11 mouse cellular contexts compared by ENCODE assay signal in genomic region chr8:122926782-122927181, GRCm38 (mm10).
DNase-seq lines count a peak whose midpoint lies in the region; ATAC-seq and TF ChIP-seq lines count a peak whose summit lies in the region.
"Had no signal": no experiment of that assay in that cellular context is flagged by ENCODE, and none has a peak within 500 bp of the region (broad histone marks: within the 10 kb centered on the region; RNA-seq: fewer than 3 reads in every experiment).

No protein-coding gene starts in this region.

- no peak overlapping the region for H3K4me2 ChIP-seq in liver, embryonic 11.5 days
- H3K4me2 ChIP-seq: lung, embryonic 15.5 days had no signal

- H3K4me1 ChIP-seq in liver, embryonic 11.5 days (replicated peaks; ENCODE audit: control insufficient read depth, insufficient read depth, low read length) = peaks cover 47% of the 10 kb centered on the region
- peaks cover 2 to 5% of the 10 kb centered on the region in 2 experiments; a peak in 2 of 4 replicates for H3K4me1 ChIP-seq in ES-E14 (ENCODE audit: control insufficient read depth in 2 of 2, insufficient read depth in 2 of 2, low read length in 2 of 2, poor library complexity in 1 of 2)

- H3K4me3 ChIP-seq in liver, embryonic 11.5 days (ENCODE audit: low read depth, low read length) = no peak overlapping the region
- H3K4me3 ChIP-seq in ES-E14 (ENCODE audit: insufficient read depth in 1 of 2, low read depth in 1 of 2, low read length in 2 of 2, poor library complexity in 1 of 2, severe bottlenecking in 1 of 2) = no peak overlapping the region
- H3K4me3 ChIP-seq: lung, embryonic 15.5 days had no signal

- no peaks in the 10 kb centered on the region for H3K9me3 ChIP-seq in liver, embryonic 11.5 days (ENCODE audit: control insufficient read depth, low read length)
- no peaks in the 10 kb centered on the region for H3K9me3 ChIP-seq in ES-E14 (ENCODE audit: control insufficient read depth, insufficient read depth, low read depth, low read length)
- H3K9me3 ChIP-seq: lung, embryonic 15.5 days had no signal

- 77% methylated on average over 7 of the region's 7 CpGs for WGBS in liver, embryonic 11.5 days

- no peaks in the 10 kb centered on the region for H3K27me3 ChIP-seq in liver, embryonic 11.5 days (replicated peaks; ENCODE audit: control insufficient read depth, insufficient read depth, low read length)
- H3K27me3 ChIP-seq: lung, embryonic 15.5 days had no signal

- no peak for TF ChIP-seq POLR2A in brain, embryonic 14.5 days (IDR thresholded peaks at IDR 0.05; ENCODE audit: borderline replicate concordance, extremely low read depth, insufficient read depth, insufficient read length, poor library complexity, severe bottlenecking)

- H3K36me3 ChIP-seq in liver, embryonic 11.5 days (ENCODE audit: control insufficient read depth, insufficient read depth, low read length) = no peaks in the 10 kb centered on the region
- H3K36me3 ChIP-seq in ES-E14 (ENCODE audit: control insufficient read depth, insufficient read depth, low read length, poor library complexity, severe bottlenecking) = peaks cover 2% of the 10 kb centered on the region; the same call in 1 of the 2 replicates

- H3K27ac ChIP-seq in liver, embryonic 11.5 days (ENCODE audit: low read depth, low read length) = no peak overlapping the region
- no peak overlapping the region for H3K27ac ChIP-seq in ES-E14 (ENCODE audit: insufficient read depth, low read depth, low read length, poor library complexity, severe bottlenecking)
- H3K27ac ChIP-seq: lung, embryonic 15.5 days had no signal

- ATAC-seq in liver, embryonic 11.5 days (replicated peaks; ENCODE audit: low FRiP score) = no peak
- ATAC-seq: hindbrain, embryonic 16.5 days had no signal

- peak; percentile 32; the same call in 1 of the 2 replicates for TF ChIP-seq CTCF in brain, embryonic 14.5 days (IDR thresholded peaks at IDR 0.05; ENCODE audit: borderline replicate concordance, extremely low read depth, insufficient read depth, insufficient read length)

- no peak overlapping the region for H3K9ac ChIP-seq in liver, embryonic 11.5 days (ENCODE audit: low read depth, low read length)
- H3K9ac ChIP-seq in ES-E14 (ENCODE audit: insufficient read depth, low read depth, low read length, poor library complexity, severe bottlenecking) = no peak overlapping the region
- H3K9ac ChIP-seq: lung, embryonic 15.5 days had no signal

- DNase-seq in liver (peak; percentile 39), ES-E14 (ENCODE audit: low read depth, low spot score) (peak; percentile 19)
- no peak for DNase-seq in liver, embryonic 11.5 days (ENCODE audit: low spot score)
- no peak for DNase-seq in brain, embryonic 14.5 days (ENCODE audit: low read depth)
- DNase-seq in naive thymus-derived CD4-positive, alpha-beta T cell, adult 2 months (ENCODE audit: low read depth) = peak; percentile 42
- DNase-seq in urinary bladder, adult 18-20 months (ENCODE audit: low spot score in 2 of 2) = no peak
- DNase-seq in urinary bladder, postnatal 25 days (ENCODE audit: low spot score) = no peak
- no peak for DNase-seq in right cerebral cortex, adult 2 months (ENCODE audit: low spot score in 2 of 2)
- DNase-seq: right cerebral cortex, postnatal 4 days had no signal

- in situ Hi-C loops in ES-E14 (cut with MboI; ENCODE audit: low sequenced_read_pairs in 2 of 2, unreplicated experiment in 2 of 2) = no loop called here

TF ChIP-seq in ES-E14, 5 proteins besides CTCF, POLR2A, EP300 and RAD21:
- no peak for TF ChIP-seq CHD2 (IDR thresholded peaks at IDR 0.05; ENCODE audit: low read depth, low read length)
- TF ChIP-seq ZNF384 (IDR thresholded peaks at IDR 0.05; ENCODE audit: low read depth, low read length) = no peak
- no peak for TF ChIP-seq ZC3H11A (IDR thresholded peaks at IDR 0.05; ENCODE audit: borderline replicate concordance, low read depth, low read length)
- no peak for TF ChIP-seq MAFK (IDR thresholded peaks at IDR 0.05; ENCODE audit: insufficient read depth, low read depth, low read length)
- no peak for TF ChIP-seq HCFC1 (IDR thresholded peaks at IDR 0.05; ENCODE audit: borderline replicate concordance, insufficient read depth, low read length)

Comparison
In these comparisons a context has a peak if more than half of its experiments do, and no peak if none do; other contexts are left out.
1. DNase-seq: peak in liver (single experiment), ES-E14 (single experiment) and naive thymus-derived CD4-positive, alpha-beta T cell, adult 2 months (single experiment); none in liver, embryonic 11.5 days (single experiment), brain, embryonic 14.5 days (single experiment), urinary bladder, adult 18-20 months (0 of 2), urinary bladder, postnatal 25 days (single experiment) and right cerebral cortex, adult 2 months (0 of 2).